Mouse (Mus musculus): Measurements from ENCODE around the gene Myadm. TPM values are rescaled to one million over a fixed set of nuclear protein-coding genes. Genes with fewer than 3 reads are reported as not detected.

Myadm gene
- total and polyA plus RNA-seq, 3 experiments: 0.62 to 7.4 TPM; not detected in 1

DNA sequence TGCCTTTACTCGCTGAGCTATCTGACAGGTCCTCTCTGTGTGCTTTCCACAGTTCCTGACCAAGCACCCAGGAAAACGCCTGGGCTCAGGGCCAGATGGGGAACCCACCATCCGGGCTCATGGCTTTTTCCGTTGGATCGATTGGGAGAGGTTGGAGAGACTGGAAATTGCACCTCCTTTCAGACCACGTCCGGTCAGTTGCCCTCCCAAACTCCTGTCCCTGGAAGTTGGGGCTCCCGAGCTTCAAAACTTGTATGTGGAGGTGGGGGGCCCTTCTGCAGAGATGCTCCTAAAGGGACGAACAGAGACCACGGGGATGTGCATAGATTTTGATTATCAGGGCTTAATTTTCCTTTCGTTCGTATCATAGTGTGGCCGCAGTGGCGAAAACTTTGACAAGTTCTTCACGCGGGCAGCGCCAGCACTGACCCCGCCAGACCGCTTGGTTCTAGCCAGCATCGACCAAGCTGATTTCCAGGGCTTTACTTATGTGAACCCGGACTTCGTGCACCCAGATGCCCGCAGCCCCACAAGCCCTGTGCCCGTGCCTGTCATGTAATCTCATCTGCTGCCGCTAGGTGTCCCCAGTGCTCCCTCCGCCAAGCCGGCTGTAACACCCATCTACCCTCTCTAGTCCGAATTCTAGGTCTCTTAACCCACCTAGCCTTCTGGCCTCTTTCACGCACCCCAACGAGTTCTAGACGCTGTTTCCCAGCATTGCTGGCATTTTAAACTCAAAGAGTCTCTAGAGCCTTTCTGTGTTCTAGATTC lies 41.1 kb downstream of the Myadm start (continued):
- TF ChIP-seq RAD21 (IDR thresholded peaks at IDR 0.05; ENCODE audit: low read depth, low read length): peak; percentile 82
- TF ChIP-seq JUND (IDR thresholded peaks at IDR 0.05; ENCODE audit: low read depth, low read length): no peak
- no peak for TF ChIP-seq MXI1 (IDR thresholded peaks at IDR 0.05; ENCODE audit: low read depth, low read length)
- TF ChIP-seq USF1 (IDR thresholded peaks at IDR 0.05; ENCODE audit: low read depth, low read length): no peak
- TF ChIP-seq RCOR1 (IDR thresholded peaks at IDR 0.05; ENCODE audit: low read depth, low read length): no peak
- no peak for TF ChIP-seq MAFK (IDR thresholded peaks at IDR 0.05; ENCODE audit: borderline replicate concordance, low read depth, low read length)
- no peak for TF ChIP-seq SIN3A (IDR thresholded peaks at IDR 0.05; ENCODE audit: low read length)

DNA sequence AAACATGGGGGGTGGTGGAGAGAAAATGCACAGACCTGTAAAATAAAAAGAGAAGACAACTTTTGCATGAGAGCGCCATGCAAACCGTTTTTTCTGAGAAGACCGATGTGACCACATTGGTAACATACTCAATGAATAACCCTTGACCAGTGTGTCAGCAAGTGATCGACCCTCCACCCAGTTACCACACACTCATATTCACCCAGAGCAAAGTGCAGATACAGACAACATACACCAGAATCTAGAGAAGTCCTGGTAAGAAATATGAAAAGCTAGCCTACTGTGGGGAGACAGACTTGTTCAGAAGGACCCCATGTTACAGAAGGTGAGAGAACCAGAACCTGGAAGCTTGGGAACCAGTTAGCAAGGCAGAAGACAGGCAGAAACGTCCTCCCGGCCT lies 42.3 kb downstream of the Myadm start:
- Histone ChIP-seq H3K36me3 (ENCODE audit: control insufficient read depth in 1 of 2, insufficient read depth in 2 of 2, low read length in 2 of 2) (no peaks in the 10 kb centered on the region), H3K9me3 (replicated peaks; ENCODE audit: insufficient read depth, low read length) (no peaks in the 10 kb centered on the region), H3K79me2 (ENCODE audit: control insufficient read depth, insufficient read depth, low read length, poor library complexity) (no peaks in the 10 kb centered on the region), H3K4me1 (ENCODE audit: control insufficient read depth in 1 of 2, insufficient read depth in 2 of 2, low read length in 2 of 2) (no peaks in the 10 kb centered on the region), H3K9ac (ENCODE audit: control insufficient read depth, low read depth, low read length, poor library complexity, severe bottlenecking) (no peak overlapping the region), H3K4me3 (ENCODE audit: control insufficient read depth in 1 of 2, insufficient read depth in 1 of 2, low read depth in 2 of 2, low read length in 2 of 2) (no peak overlapping the region), H3K27me3 (ENCODE audit: control insufficient read depth in 1 of 2, insufficient read depth in 2 of 2, low read length in 2 of 2) (peaks cover 0 to 1% of the 10 kb centered on the region in 2 experiments; a peak in 1 of 4 replicates), H3K27ac (ENCODE audit: control insufficient read depth, low read depth, low read length) (no peak overlapping the region)
- DNase-seq (ENCODE audit: low read depth, low spot score): no peak
- TF ChIP-seq MAX (IDR thresholded peaks at IDR 0.05; ENCODE audit: low read length): no peak
- no peak for TF ChIP-seq MAZ (IDR thresholded peaks at IDR 0.05; ENCODE audit: low read depth, low read length)
- TF ChIP-seq SMC3 (IDR thresholded peaks at IDR 0.05; ENCODE audit: low read depth, low read length): no peak
- no peak for TF ChIP-seq MYB (IDR thresholded peaks at IDR 0.05; ENCODE audit: low read depth, low read length)
- no peak for TF ChIP-seq CHD1 (IDR thresholded peaks at IDR 0.05; ENCODE audit: low read depth, low read length)
- no peak for TF ChIP-seq USF2 (IDR thresholded peaks at IDR 0.05; ENCODE audit: borderline replicate concordance in 1 of 2, insufficient read depth in 1 of 2, low read depth in 1 of 2, low read length in 2 of 2)
- TF ChIP-seq ETS1 (IDR thresholded peaks at IDR 0.05; ENCODE audit: low read depth, low read length): no peak
- TF ChIP-seq POLR2AphosphoS2 (IDR thresholded peaks at IDR 0.05; ENCODE audit: low read length): no peak
- no peak for TF ChIP-seq MEF2A (IDR thresholded peaks at IDR 0.05; ENCODE audit: extremely low read depth, insufficient replicate concordance, low read depth, low read length, poor library complexity, severe bottlenecking)
- TF ChIP-seq MYC (IDR thresholded peaks at IDR 0.05; ENCODE audit: low read depth, low read length): no peak
- TF ChIP-seq CHD2 (IDR thresholded peaks at IDR 0.05; ENCODE audit: low read length): no peak
- no peak for TF ChIP-seq HCFC1 (IDR thresholded peaks at IDR 0.05; ENCODE audit: low read depth, low read length)
